Mouse (Mus musculus): ENCODE measurements at regions not wholly inside any gene's neighbourhood (a gene's known extent, or its start where the extent isn't known, plus 50 kb on each side); places are given as distances from the start of the nearest gene placed in this dataset.

DNA sequence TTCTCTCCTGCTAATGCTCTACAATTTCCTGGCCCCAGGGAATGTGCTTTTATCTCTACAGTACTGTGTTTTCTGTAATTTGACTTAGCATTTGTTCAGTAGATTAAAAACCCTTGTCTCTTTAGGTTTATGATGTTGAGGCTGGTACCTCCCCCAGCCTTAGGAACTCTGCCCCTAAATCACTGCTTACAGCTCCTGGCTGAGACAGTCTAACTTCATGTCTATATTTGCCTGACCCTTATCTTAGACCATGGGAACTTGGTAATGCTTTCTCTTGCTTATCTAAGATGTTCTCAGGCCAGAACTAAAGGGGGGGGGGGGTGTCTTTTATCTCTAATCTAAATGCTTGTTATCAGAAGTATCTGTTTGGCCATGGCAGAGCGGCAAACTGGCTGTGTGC is 160.1 kb upstream of the Mmadhc start:
- H3K27me3 ChIP-seq, result no peaks in the 10 kb centered on the region
- no peak overlapping the region for H3K4me3 ChIP-seq (replicated peaks)
- H3K9me3 ChIP-seq, result 0 out of 2 replicates have a peak, but pooled peaks cover 7% of the 10 kb centered on the region
- no peaks in the 10 kb centered on the region for H3K36me3 ChIP-seq
- no peak overlapping the region for H3K9ac ChIP-seq (replicated peaks)
- WGBS, result 80% methylated on average over 1 of the region's 1 CpGs
- no peak overlapping the region for H3K4me2 ChIP-seq (replicated peaks)
- no peak overlapping the region for H3K27ac ChIP-seq
- no peaks in the 10 kb centered on the region for H3K4me1 ChIP-seq (replicated peaks)
- ATAC-seq, result no peak

DNA sequence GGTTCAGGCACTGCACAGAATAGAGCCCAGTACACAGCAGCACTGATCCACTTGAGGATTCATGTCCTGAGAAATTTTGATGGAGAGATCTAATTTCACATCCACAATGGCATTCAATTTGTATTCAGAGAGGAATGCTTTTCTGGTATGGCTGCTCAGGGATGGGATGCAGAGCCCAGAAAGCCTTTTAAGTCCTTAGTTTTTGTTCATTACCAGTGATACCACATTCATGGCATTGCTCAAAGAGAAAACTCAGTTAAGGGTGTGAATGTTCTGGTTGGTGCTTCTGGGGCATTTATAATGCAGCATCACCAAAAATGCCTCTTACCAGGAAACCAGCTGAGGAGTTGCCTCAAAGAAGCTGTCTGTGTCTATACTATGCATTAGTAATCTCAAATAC is 151.5 kb upstream of the Mmadhc start:
- no peak overlapping the region for H3K27ac ChIP-seq

DNA sequence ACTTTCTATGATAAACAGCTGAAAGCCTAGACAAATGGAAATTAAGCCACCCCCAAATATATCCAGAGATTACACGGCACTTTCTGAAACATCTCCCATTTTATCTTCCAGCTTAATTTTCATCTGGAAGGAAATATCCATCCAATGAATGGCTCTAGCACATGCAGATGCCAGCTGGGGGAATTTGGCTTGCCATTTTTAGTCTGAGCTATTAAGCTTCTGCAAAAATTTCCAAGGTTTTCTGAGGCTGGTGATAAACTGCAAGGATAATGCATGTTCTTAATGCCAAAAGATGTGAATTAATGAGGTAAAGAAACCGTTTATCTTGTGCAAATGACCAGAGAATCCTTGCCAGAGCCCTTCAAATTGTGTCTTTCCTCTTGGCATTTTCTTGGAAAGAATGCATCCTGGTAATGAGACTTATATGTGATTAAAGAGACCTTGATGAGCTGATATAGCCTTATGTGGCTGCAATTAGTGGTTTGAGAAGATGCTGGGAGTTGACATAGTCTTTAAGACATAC is 149.4 kb upstream of the Mmadhc start:
- no peak overlapping the region for H3K27ac ChIP-seq
- no peak overlapping the region for H3K9ac ChIP-seq (replicated peaks)
- H3K27me3 ChIP-seq, result no peaks in the 10 kb centered on the region
- H3K9me3 ChIP-seq, result no peaks in the 10 kb centered on the region
- 0 out of 2 replicates have a peak, but pooled peaks cover 5% of the 10 kb centered on the region for H3K4me1 ChIP-seq (replicated peaks)
- no peak overlapping the region for H3K4me2 ChIP-seq (replicated peaks)
- H3K4me3 ChIP-seq (replicated peaks), result no peak overlapping the region
- WGBS, result 67% methylated on average over 2 of the region's 2 CpGs
- ATAC-seq, result no peak
- H3K36me3 ChIP-seq, result no peaks in the 10 kb centered on the region

More for the DNA sequence above, 151.5 kb upstream of the Mmadhc start:
- Histone ChIP-seq H3K4me2 (replicated peaks) (no peak overlapping the region), H3K4me1 (replicated peaks) (0 out of 2 replicates have a peak, but pooled peaks cover 5% of the 10 kb centered on the region), H3K36me3 (no peaks in the 10 kb centered on the region), H3K27me3 (no peaks in the 10 kb centered on the region), H3K9ac (replicated peaks) (no peak overlapping the region), H3K4me3 (replicated peaks) (no peak overlapping the region), H3K9me3 (no peaks in the 10 kb centered on the region)
- no peak for ATAC-seq

DNA sequence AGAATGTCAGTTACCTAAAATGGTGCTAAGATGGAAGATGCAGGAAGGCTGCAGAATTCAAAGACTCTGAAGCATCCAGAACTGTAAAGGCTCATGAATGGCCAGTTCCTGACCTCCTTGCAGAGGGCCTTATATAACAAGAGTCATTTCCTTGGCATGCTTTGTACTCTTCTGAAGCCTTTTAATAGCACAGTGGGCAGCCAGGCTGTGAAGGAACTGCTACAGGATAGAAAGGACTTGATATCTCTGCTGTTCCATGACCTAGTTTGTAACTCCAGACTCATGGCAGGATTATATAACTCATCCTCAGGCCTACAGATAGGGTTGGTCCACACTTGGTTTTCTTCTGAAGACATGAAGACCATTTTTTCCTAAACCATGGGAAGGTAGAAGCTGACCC is 143.7 kb upstream of the Mmadhc start:
- Histone ChIP-seq H3K9me3 (0 out of 2 replicates have a peak, but pooled peaks cover 2% of the 10 kb centered on the region), H3K27me3 (no peaks in the 10 kb centered on the region), H3K4me1 (replicated peaks) (0 out of 2 replicates have a peak, but pooled peaks cover 2% of the 10 kb centered on the region), H3K4me2 (replicated peaks) (no peak overlapping the region), H3K4me3 (replicated peaks) (no peak overlapping the region), H3K27ac (no peak overlapping the region), H3K9ac (replicated peaks) (no peak overlapping the region), H3K36me3 (no peaks in the 10 kb centered on the region)
- ATAC-seq, result no peak

DNA sequence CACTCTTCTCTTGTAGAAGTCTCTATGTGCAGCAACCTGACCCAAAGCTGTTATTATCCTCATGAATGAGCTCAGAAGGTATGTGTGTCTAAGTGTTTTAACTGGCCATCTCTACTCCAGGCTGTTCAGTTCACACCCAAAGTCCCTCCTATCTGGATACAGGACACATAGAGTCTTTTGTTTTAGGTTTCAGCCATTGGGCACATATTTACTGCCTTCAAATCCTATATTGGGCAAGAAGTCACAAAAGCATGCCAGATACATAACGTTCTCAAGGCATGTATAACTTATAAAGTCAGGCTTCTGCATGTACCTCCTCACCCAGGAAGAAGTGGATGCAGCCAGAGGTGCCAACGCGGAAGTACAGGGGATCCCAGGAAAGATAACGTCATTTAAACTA is 136.6 kb upstream of the Mmadhc start:
- ATAC-seq, result no peak
- no peaks in the 10 kb centered on the region for H3K4me1 ChIP-seq (replicated peaks)
- H3K4me2 ChIP-seq (replicated peaks), result no peak overlapping the region
- no peak overlapping the region for H3K9ac ChIP-seq (replicated peaks)
- H3K9me3 ChIP-seq, result 0 out of 2 replicates have a peak, but pooled peaks cover 3% of the 10 kb centered on the region
- H3K4me3 ChIP-seq (replicated peaks), result no peak overlapping the region
- no peaks in the 10 kb centered on the region for H3K36me3 ChIP-seq
- 94% methylated on average over 4 of the region's 4 CpGs for WGBS
- H3K27ac ChIP-seq, result no peak overlapping the region
- H3K27me3 ChIP-seq, result no peaks in the 10 kb centered on the region

DNA sequence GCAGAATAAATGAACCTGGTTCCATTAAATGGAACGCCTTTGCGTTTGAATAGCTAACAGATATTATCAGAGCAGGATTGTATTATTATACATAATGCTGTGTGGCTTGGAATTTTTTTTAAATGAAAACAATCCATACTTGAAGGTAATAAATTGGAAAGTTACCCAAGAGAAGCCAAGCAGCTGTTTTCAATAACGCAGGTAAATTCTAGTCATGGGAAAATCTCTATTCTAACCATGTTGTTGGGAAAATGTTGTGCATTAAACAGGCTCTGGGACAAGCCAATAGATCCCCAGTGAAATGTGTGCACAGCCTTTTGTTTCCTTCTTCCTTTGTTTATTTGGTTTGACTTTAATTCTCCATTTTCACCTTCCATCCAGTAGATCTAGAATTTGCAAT is 128.6 kb upstream of the Mmadhc start:
- Histone ChIP-seq H3K9ac (replicated peaks) (no peak overlapping the region), H3K27ac (no peak overlapping the region), H3K4me3 (replicated peaks) (no peak overlapping the region), H3K9me3 (no peaks in the 10 kb centered on the region), H3K36me3 (no peaks in the 10 kb centered on the region), H3K4me1 (replicated peaks) (no peaks in the 10 kb centered on the region), H3K4me2 (replicated peaks) (no peak overlapping the region), H3K27me3 (no peaks in the 10 kb centered on the region)
- ATAC-seq, result no peak
- WGBS, result 89% methylated on average over 3 of the region's 3 CpGs

DNA sequence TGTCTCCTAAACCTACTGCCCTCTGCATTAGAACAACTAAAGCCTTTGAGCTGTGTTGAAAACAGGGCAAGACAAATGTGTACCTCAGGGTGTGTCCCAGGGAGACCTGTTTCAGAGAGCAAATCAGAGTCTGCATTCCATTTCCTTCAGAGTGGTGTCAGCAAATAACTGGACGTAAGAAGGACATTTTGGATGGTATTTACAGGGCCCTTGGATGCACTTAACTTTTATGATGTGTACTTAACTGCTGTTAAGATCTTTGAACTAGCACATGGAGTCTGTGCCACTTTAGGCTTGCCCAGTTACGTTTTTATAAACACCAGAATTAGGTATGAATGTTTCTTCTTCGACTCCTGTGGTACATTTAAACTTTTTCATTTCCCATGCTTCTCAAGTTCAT is 123.0 kb upstream of the Mmadhc start:
- Histone ChIP-seq H3K36me3 (no peaks in the 10 kb centered on the region), H3K4me2 (replicated peaks) (no peak overlapping the region), H3K9ac (replicated peaks) (no peak overlapping the region), H3K27me3 (no peaks in the 10 kb centered on the region), H3K27ac (no peak overlapping the region), H3K4me1 (replicated peaks) (no peaks in the 10 kb centered on the region), H3K4me3 (replicated peaks) (no peak overlapping the region), H3K9me3 (no peaks in the 10 kb centered on the region)
- 81% methylated on average over 3 of the region's 3 CpGs for WGBS
- ATAC-seq, result no peak

DNA sequence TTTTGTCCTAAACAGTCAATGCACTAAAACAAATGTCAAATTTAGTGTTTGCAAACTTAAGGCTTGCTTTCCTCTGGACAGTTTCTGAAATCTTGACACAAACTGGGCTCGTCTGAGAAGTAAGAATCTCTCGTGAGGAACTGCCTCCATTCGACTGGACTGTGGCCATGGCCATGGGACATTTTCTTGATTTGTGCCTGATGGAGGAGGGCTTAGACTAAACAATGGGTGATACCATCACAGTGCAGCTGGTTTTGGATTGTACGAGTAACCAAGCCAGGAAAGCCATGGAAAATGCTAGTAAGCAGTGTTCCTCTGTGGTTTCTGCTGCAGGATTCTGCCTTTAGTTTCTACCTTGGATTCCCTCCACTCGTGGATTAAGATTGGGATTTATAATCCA is 121.0 kb upstream of the Mmadhc start:
- no peak overlapping the region for H3K27ac ChIP-seq
- no peaks in the 10 kb centered on the region for H3K9me3 ChIP-seq
- ATAC-seq, result no peak
- H3K9ac ChIP-seq (replicated peaks), result no peak overlapping the region
- no peak overlapping the region for H3K4me2 ChIP-seq (replicated peaks)
- no peaks in the 10 kb centered on the region for H3K27me3 ChIP-seq
- no peaks in the 10 kb centered on the region for H3K36me3 ChIP-seq
- H3K4me3 ChIP-seq (replicated peaks), result no peak overlapping the region
- WGBS, result 85% methylated on average over 5 of the region's 5 CpGs
- no peaks in the 10 kb centered on the region for H3K4me1 ChIP-seq (replicated peaks)

DNA sequence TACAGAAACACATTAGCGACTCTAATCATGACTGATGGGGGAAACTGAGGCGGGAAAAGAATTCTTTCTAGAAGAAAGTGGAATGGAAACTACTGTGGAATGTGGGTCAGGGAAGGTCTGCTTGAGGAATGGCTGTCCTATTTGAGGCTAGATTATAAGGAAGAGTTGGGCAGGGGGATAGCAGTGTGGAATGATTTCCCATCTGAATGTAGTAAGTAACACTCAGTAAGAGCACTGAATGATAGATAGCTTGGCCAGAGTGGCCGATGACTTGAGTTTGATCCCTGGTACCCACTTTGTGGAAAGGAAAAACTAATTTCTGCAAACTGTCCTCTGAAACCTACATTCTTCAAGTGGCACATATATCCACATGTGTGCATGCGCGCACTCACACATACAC is 120.5 kb upstream of the Mmadhc start:
- no peak for ATAC-seq
- H3K27ac ChIP-seq, result no peak overlapping the region
- H3K36me3 ChIP-seq, result no peaks in the 10 kb centered on the region
- 97% methylated on average over 5 of the region's 5 CpGs for WGBS
- no peak overlapping the region for H3K4me2 ChIP-seq (replicated peaks)
- no peak overlapping the region for H3K9ac ChIP-seq (replicated peaks)
- H3K4me1 ChIP-seq (replicated peaks), result no peaks in the 10 kb centered on the region
- no peaks in the 10 kb centered on the region for H3K9me3 ChIP-seq
- H3K4me3 ChIP-seq (replicated peaks), result no peak overlapping the region
- no peaks in the 10 kb centered on the region for H3K27me3 ChIP-seq

DNA sequence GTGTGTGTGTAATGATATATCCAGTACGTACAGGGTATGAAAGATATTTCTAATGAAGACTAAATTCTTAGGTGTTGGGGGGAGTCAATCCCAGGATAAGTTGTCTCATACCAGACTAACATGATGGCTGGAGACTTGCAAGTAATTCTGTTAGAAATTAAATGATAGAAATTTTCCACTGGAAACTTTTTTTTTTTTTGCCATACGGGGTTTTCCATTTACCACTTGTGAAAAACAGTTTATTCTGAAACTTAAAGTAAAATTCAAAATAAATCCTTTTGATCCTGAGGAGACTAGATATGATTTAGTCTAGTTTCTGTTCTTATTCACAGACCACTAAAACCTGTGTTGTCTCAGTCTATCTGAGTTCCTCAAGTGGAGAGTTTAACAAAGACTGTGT is 119.5 kb upstream of the Mmadhc start:
- H3K9me3 ChIP-seq, result no peaks in the 10 kb centered on the region
- no peaks in the 10 kb centered on the region for H3K4me1 ChIP-seq (replicated peaks)
- H3K36me3 ChIP-seq, result no peaks in the 10 kb centered on the region
- no peaks in the 10 kb centered on the region for H3K27me3 ChIP-seq
- no peak overlapping the region for H3K9ac ChIP-seq (replicated peaks)
- no peak overlapping the region for H3K27ac ChIP-seq
- H3K4me3 ChIP-seq (replicated peaks), result no peak overlapping the region
- no peak overlapping the region for H3K4me2 ChIP-seq (replicated peaks)
- 90% methylated on average over 2 of the region's 2 CpGs for WGBS
- ATAC-seq, result no peak

DNA sequence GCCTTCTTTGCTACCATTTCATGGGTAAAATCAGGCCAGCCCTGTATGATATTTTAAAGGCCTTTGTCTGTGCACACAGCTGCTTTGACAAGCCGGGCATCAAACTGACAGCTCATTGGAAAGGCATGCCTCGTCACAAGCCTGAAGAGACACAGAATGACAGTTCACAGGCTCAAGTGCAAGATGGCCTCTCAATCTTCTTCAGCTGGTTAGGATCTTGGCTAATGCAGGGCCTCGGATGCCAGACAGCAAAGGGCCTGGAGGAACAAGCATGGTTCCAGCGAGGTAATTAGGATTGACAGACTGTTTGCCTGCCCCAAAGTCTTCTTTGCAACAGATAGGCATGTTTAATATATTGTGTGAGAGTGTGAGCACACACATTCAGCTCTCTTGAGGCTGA is 109.3 kb upstream of the Mmadhc start:
- Histone ChIP-seq H3K27me3 (no peaks in the 10 kb centered on the region), H3K9ac (replicated peaks) (no peak overlapping the region), H3K4me1 (replicated peaks) (0 out of 2 replicates have a peak, but pooled peaks cover 3% of the 10 kb centered on the region), H3K9me3 (no peaks in the 10 kb centered on the region), H3K4me3 (replicated peaks) (no peak overlapping the region), H3K4me2 (replicated peaks) (no peak overlapping the region), H3K27ac (no peak overlapping the region), H3K36me3 (no peaks in the 10 kb centered on the region)
- 40% methylated on average over 4 of the region's 4 CpGs for WGBS
- no peak for ATAC-seq

DNA sequence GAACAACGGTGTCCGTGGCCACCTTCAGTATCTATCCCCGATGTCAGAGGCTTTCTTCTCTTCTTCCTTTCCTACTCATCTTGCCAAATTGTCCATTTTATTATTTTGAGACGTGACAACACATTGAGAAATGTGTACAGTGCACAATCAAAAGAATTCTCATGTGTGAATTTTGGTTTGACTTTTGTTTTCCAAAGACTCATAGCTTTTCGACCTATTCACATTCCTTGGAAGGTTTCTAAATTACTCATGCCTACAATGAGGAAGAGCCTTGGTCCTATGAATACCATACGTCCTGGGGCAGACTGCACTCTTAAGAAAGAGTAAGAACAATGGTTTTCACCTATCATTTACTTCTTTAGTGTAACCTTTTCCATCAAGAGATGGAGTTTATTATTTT is 106.5 kb upstream of the Mmadhc start:
- H3K9me3 ChIP-seq, result no peaks in the 10 kb centered on the region
- H3K9ac ChIP-seq (replicated peaks), result no peak overlapping the region
- 88% methylated on average over 6 of the region's 6 CpGs for WGBS
- no peak overlapping the region for H3K27ac ChIP-seq
- H3K27me3 ChIP-seq, result no peaks in the 10 kb centered on the region
- 0 out of 2 replicates have a peak, but pooled peaks cover 3% of the 10 kb centered on the region for H3K4me1 ChIP-seq (replicated peaks)
- no peak overlapping the region for H3K4me3 ChIP-seq (replicated peaks)
- H3K36me3 ChIP-seq, result no peaks in the 10 kb centered on the region
- ATAC-seq, result no peak
- H3K4me2 ChIP-seq (replicated peaks), result no peak overlapping the region

DNA sequence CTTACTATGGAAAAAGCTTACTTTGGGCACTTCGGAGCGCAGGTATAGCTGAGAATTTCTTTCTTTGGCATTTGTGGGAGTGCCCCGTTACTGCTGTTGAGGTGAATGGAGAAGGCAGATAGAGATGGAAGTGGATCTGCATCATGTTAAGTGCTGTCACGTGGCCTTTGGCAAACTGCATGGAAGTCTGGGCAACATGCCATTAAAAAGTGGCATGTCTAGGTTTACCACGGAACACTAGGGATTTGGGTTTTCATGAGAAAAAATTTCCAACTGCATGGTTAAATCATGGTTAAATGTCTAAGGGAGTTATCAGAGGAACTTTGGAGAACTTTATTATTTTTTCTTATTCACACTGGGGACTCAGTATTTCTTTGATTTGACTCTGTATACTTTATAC is 102.0 kb upstream of the Mmadhc start:
- no peak for ATAC-seq
- WGBS, result 85% methylated on average over 5 of the region's 5 CpGs
- Histone ChIP-seq H3K36me3 (no peaks in the 10 kb centered on the region), H3K4me2 (replicated peaks) (no peak overlapping the region), H3K9ac (replicated peaks) (no peak overlapping the region), H3K4me3 (replicated peaks) (no peak overlapping the region), H3K4me1 (replicated peaks) (no peaks in the 10 kb centered on the region), H3K9me3 (no peaks in the 10 kb centered on the region), H3K27me3 (no peaks in the 10 kb centered on the region), H3K27ac (no peak overlapping the region)

Measured in midbrain, embryonic 13.5 days (tissue).